Mouse (Mus musculus) myocyte (in vitro differentiated cells): ENCODE measurements around the gene Slc17a9. TPM values are rescaled to one million over a fixed set of nuclear protein-coding genes. Genes with fewer than 3 reads are reported as not detected.

Source experiments
- H3K27me3 ChIP-seq: one replicate; pipeline ENCODE4 v1.6.1; 2011; ENCODE audit not compliant: control insufficient read depth, insufficient read depth, insufficient read length
- H3K36me3 ChIP-seq: one replicate; pipeline ENCODE4 v1.6.1; 2011; ENCODE audit not compliant: control insufficient read depth, insufficient read depth
- H3K4me2 ChIP-seq: one replicate; pipeline ENCODE4 v1.6.1; 2011; ENCODE audit warnings: low read depth, control low read depth
- H3K4me3 ChIP-seq: one replicate; pipeline ENCODE4 v1.5.1; 2011; ENCODE audit warnings: mild to moderate bottlenecking, control low read depth, moderate library complexity
- H3K79me2 ChIP-seq: one replicate; pipeline ENCODE4 v1.6.1; 2011; ENCODE audit not compliant: control insufficient read depth, insufficient read depth
- H3ac ChIP-seq: one replicate; pipeline ENCODE4 v1.6.1; 2011; ENCODE audit not compliant: control insufficient read depth, insufficient read length
- CEBPB ChIP-seq: IDR thresholded peaks from 2 replicates; pipeline ENCODE4 v1.6.1; 2011; ENCODE audit warnings: mild to moderate bottlenecking, moderate library complexity; ENCODE audit not compliant: poor library complexity, insufficient read depth, severe bottlenecking
- E2F4 ChIP-seq: IDR thresholded peaks from one replicate; pipeline ENCODE4 v1.6.1; 2011; ENCODE audit warnings: mild to moderate bottlenecking, control low read depth, moderate library complexity; ENCODE audit not compliant: insufficient read depth
- MAX ChIP-seq: IDR thresholded peaks from one replicate; pipeline ENCODE4 v1.6.1; 2011; ENCODE audit warnings: low read depth, mild to moderate bottlenecking, control low read depth
- MYOD1 ChIP-seq, 3 experiments: IDR thresholded peaks; one replicate each; pipeline ENCODE4 v1.6.1; 2011; ENCODE audit warnings: control low read depth in 2 of 3, low read depth in 2 of 3, mild to moderate bottlenecking in 2 of 3, moderate library complexity in 1 of 3; ENCODE audit not compliant: insufficient read length in 2 of 3, control insufficient read depth in 1 of 3
- MYOG ChIP-seq, 3 experiments: IDR thresholded peaks; one replicate each; pipeline ENCODE4 v1.6.1; 2011; ENCODE audit warnings: control low read depth in 2 of 3, low read depth in 2 of 3, mild to moderate bottlenecking in 2 of 3; ENCODE audit not compliant: insufficient read length in 2 of 3, control insufficient read depth in 1 of 3, insufficient read depth in 1 of 3
- POLR2A ChIP-seq: IDR thresholded peaks from one replicate; pipeline ENCODE4 v1.6.1; 2011; ENCODE audit warnings: low read depth, mild to moderate bottlenecking, control low read depth, moderate library complexity; ENCODE audit not compliant: insufficient read length
- POLR2AphosphoS2 ChIP-seq: IDR thresholded peaks from one replicate; pipeline ENCODE4 v1.6.1; 2011; ENCODE audit warnings: low read depth, control low read depth; ENCODE audit not compliant: insufficient read length
- REST ChIP-seq: IDR thresholded peaks from one replicate; pipeline ENCODE4 v1.6.1; 2011; ENCODE audit warnings: mild to moderate bottlenecking, control low read depth, moderate library complexity; ENCODE audit not compliant: insufficient read depth, insufficient read length
- SRF ChIP-seq: IDR thresholded peaks from one replicate; pipeline ENCODE4 v1.6.1; 2011; ENCODE audit warnings: low read depth; ENCODE audit not compliant: control insufficient read depth, insufficient read length
- TCF12 ChIP-seq: IDR thresholded peaks from one replicate; pipeline ENCODE4 v1.6.1; 2011; ENCODE audit warnings: mild to moderate bottlenecking, control low read depth; ENCODE audit not compliant: poor library complexity, insufficient read depth, severe bottlenecking
- TCF3 ChIP-seq: IDR thresholded peaks from one replicate; pipeline ENCODE4 v1.6.1; 2011; ENCODE audit warnings: low read depth, control low read depth; ENCODE audit not compliant: insufficient read length
- USF1 ChIP-seq: IDR thresholded peaks from one replicate; pipeline ENCODE4 v1.6.1; 2011; ENCODE audit warnings: low read depth, mild to moderate bottlenecking, control low read depth, moderate library complexity
- polyA plus RNA-seq: library from polyadenylated mRNA; unstranded; fragments of >200 nt; fragmentation: generic; extraction: Trizol; gene quantifications from one replicate; pipeline ENCODE4 v1.2.1, GENCODE M21; 2012; ENCODE audit warnings: missing spikeins

Slc17a9 gene
- polyA plus RNA-seq, 1 experiment = 0.22 TPM

DNA sequence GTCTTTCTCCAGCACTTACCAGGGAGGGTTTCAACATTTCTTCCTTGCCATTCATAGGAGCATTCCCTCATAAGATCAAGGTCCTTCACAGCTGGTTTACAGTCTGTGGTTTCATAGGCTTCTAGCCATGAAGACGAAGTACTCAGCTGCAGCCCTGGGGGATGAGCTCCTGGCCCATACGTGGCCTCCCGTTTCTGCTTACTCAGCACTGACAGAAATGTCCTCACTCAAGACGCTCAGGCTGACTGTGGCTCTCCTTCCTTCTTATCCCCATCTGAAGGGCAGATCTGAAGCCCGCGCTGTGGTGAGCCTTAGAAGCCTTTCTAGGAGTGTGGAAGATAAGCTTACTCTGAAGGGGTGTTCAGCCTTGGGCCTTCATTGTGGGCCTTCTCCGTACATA lies 40.6 kb downstream of the Slc17a9 start:
- no peak for TF ChIP-seq REST
- no peak for TF ChIP-seq MAX
- TF ChIP-seq SRF = no peak
- TF ChIP-seq TCF12 = no peak
- H3K27me3 ChIP-seq = peaks cover 45% of the 10 kb centered on the region
- H3ac ChIP-seq = no peak overlapping the region
- H3K4me3 ChIP-seq = no peak overlapping the region
- no peaks in the 10 kb centered on the region for H3K36me3 ChIP-seq
- no peaks in the 10 kb centered on the region for H3K79me2 ChIP-seq
- H3K4me2 ChIP-seq = no peak overlapping the region

DNA sequence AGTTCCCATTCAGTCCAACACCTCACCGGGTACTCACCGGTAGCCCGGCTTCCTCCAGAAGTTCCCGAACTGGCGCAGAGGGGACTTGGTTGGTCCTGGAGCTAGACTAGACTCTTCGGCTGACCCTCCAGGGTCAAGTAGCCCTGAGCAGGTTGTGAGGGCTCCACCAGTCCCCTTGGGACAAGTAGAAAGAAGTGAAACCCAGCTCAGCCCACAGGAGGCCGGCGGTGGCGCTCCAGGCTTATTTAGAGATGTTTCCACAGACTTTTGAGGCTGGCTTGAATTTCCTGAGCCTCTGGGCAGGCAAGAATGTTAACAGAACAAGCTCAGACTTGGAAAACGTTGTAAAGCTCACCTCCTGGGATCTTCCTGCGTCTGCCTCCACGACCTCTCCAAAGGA lies 50.2 kb downstream of the Slc17a9 start:
- Histone ChIP-seq H3K4me2 (no peak overlapping the region), H3K79me2 (no peaks in the 10 kb centered on the region), H3K27me3 (peaks cover 60% of the 10 kb centered on the region), H3K4me3 (no peak overlapping the region), H3K36me3 (no peaks in the 10 kb centered on the region), H3ac (no peak overlapping the region)
- TF ChIP-seq POLR2AphosphoS2 = no peak
- TF ChIP-seq MYOD1 (IDR thresholded peaks at IDR 0.05; ENCODE audit: control insufficient read depth in 1 of 3, insufficient read length in 2 of 3, low read depth in 2 of 3) = no peak
- TF ChIP-seq E2F4 = no peak
- no peak for TF ChIP-seq POLR2A
- TF ChIP-seq TCF3 = no peak
- TF ChIP-seq REST = no peak
- TF ChIP-seq USF1 = no peak
- no peak for TF ChIP-seq CEBPB
- TF ChIP-seq TCF12 = no peak
- no peak for TF ChIP-seq MAX
- no peak for TF ChIP-seq MYOG (IDR thresholded peaks at IDR 0.05; ENCODE audit: control insufficient read depth in 1 of 3, insufficient read depth in 1 of 3, insufficient read length in 2 of 3, low read depth in 2 of 3)
- no peak for TF ChIP-seq SRF

DNA sequence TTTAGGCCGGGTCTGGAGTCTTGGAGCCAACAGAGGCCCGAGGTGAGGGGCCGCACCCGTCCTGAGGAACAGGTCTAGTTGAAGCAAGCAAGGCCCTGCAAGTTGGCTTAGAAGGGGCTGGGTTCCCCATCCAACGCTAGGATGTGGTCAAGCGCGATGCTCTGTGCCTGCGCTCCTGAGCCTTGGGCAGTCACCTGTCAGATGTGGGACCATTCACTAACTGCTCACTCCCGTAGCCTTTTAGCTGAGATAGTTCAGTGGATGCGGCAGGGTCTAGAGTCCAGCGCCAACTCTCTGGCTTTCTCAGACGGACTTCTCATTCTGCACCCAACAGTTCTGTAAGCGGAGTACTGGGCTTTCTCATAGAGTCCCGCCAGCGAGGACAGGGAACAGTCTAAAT lies 50.6 kb downstream of the Slc17a9 start:
- H3K4me3 ChIP-seq = no peak overlapping the region
- H3K4me2 ChIP-seq = no peak overlapping the region
- H3ac ChIP-seq = no peak overlapping the region
- no peaks in the 10 kb centered on the region for H3K36me3 ChIP-seq
- TF ChIP-seq CEBPB = no peak
- TF ChIP-seq SRF = no peak
- TF ChIP-seq MYOG (IDR thresholded peaks at IDR 0.05; ENCODE audit: control insufficient read depth in 1 of 3, insufficient read depth in 1 of 3, insufficient read length in 2 of 3, low read depth in 2 of 3) = no peak
- TF ChIP-seq REST = no peak
- TF ChIP-seq POLR2AphosphoS2 = no peak
- TF ChIP-seq USF1 = no peak
- TF ChIP-seq TCF12 = no peak
- no peak for TF ChIP-seq E2F4
- no peak for TF ChIP-seq MYOD1 (IDR thresholded peaks at IDR 0.05; ENCODE audit: control insufficient read depth in 1 of 3, insufficient read length in 2 of 3, low read depth in 2 of 3)
- H3K79me2 ChIP-seq = no peaks in the 10 kb centered on the region
- H3K27me3 ChIP-seq = peaks cover 58% of the 10 kb centered on the region

DNA sequence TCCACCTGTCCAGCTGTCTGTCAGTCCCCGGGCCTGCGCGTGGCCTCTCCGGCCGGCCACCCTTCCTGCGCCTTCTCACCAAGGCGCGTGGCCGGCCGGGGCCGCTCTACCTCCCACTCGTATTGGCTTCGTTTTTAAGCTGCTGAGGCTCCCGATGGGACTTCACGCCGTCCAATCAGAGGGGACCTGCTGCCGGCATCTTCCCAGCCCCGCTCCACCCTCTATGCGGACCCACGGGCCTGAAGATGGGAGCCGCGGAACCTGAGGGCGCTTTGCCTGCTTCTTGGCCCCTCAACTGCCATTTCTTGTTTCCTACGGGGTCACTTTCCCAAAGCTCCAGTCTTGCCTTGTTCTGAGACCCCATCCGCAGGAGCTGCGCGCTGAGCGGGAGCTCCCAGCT lies 51.7 kb downstream of the Slc17a9 start, which contains the start of gene Bhlhe23:
Gene Bhlhe23 (minus strand): TSS at position 108 of the 400 bp plus-strand sequence.
- no peak within 1 kb of the TSS for H3ac ChIP-seq
- H3K4me3 ChIP-seq = no peak within 1 kb of the TSS
- no peak for TF ChIP-seq TCF3
- TF ChIP-seq SRF = no peak
- no peak for TF ChIP-seq REST
- TF ChIP-seq POLR2AphosphoS2 = no peak
- no peak for TF ChIP-seq MAX
- TF ChIP-seq MYOG (IDR thresholded peaks at IDR 0.05; ENCODE audit: control insufficient read depth in 1 of 3, insufficient read depth in 1 of 3, insufficient read length in 2 of 3, low read depth in 2 of 3) = no peak
- TF ChIP-seq E2F4 = no peak
- no peak for TF ChIP-seq CEBPB
- no peak for TF ChIP-seq USF1
- no peak for TF ChIP-seq TCF12
- TF ChIP-seq MYOD1 (IDR thresholded peaks at IDR 0.05; ENCODE audit: control insufficient read depth in 1 of 3, insufficient read length in 2 of 3, low read depth in 2 of 3) = no peak
- TF ChIP-seq POLR2A = no peak

DNA sequence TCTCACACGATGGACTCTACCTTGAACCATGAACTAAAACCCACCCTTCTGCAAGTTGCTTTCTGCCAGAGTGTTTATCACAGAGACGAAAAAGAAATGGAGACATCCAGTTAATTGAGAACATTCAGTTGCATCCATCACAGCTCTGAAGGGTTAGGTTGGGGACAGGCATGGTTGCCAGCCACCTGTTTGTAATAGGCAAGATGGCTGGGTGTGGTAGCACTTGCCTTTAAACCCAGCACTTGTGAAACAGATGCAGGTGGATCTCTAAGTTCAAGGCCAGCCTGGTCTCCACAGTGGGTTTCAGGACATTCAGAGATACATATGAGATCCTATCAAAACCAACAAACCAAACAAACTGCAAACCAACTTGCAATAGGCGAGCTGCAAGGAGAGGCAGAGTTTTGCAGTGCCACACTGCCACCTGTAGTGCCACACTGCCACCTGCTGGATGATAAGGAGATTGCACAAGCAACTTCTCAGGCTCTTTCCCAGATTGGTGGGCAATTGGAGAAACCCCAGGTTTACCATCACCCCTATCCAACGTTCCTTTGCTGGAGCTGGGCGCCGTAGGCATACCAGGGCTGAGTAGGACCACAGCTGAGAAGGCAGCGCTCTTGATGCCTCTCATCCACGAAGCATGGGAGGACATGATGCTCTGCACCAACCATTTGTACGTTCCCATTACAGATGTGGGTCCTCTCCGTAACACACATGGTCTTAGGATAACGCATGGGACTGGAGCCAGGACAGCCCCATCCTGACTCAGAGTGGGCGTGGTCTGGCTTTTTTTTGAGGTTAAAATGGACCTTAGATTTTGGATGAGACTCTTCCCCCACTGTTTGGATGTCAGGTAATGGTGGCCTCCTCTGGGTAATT lies 54.4 kb downstream of the Slc17a9 start:
- Histone ChIP-seq H3K79me2 (no peaks in the 10 kb centered on the region), H3K36me3 (no peaks in the 10 kb centered on the region), H3ac (no peak overlapping the region), H3K4me2 (no peak overlapping the region), H3K27me3 (peaks cover 45% of the 10 kb centered on the region), H3K4me3 (no peak overlapping the region)
- TF ChIP-seq USF1 (no peak), MYOG (IDR thresholded peaks at IDR 0.05; ENCODE audit: control insufficient read depth in 1 of 3, insufficient read depth in 1 of 3, insufficient read length in 2 of 3, low read depth in 2 of 3) (no peak), MYOD1 (IDR thresholded peaks at IDR 0.05; ENCODE audit: control insufficient read depth in 1 of 3, insufficient read length in 2 of 3, low read depth in 2 of 3) (no peak), E2F4 (no peak), MAX (no peak), TCF12 (no peak), TCF3 (no peak), SRF (no peak), POLR2A (no peak), POLR2AphosphoS2 (no peak), REST (no peak)

More for the DNA sequence above, 51.7 kb downstream of the Slc17a9 start, which contains the start of gene Bhlhe23:
- Histone ChIP-seq H3K27me3 (peaks cover 61% of the 10 kb centered on the region), H3K36me3 (no peaks in the 10 kb centered on the region), H3K79me2 (no peaks in the 10 kb centered on the region), H3K4me2 (no peak within 1 kb of the TSS)
